Mouse (Mus musculus) Patski (cell line): ENCODE results near the gene Acsbg1. TPM values are rescaled to one million over a fixed set of nuclear protein-coding genes. Genes with fewer than 3 reads are reported as not detected.

Source experiments
- ATAC-seq: fragments of 100-300 bp; one replicate; pipeline ENCODE4 v1.8.0; 2021
- CTCF ChIA-PET: fragments of 350-600 bp; sonication (Branson Sonifier 250); formaldehyde crosslinking; loops from one replicate; lab custom pipeline; 2022; ENCODE audit warnings: inconsistent platforms; lab: Charles Lee
- POLR2A ChIA-PET: fragments of 350-600 bp; sonication (Branson Sonifier 250); formaldehyde crosslinking; loops from one replicate; lab custom pipeline; 2022; ENCODE audit warnings: antibody characterized with exemption, inconsistent platforms; lab: Charles Lee
- DNase-seq: peaks from one replicate; pipeline ENCODE4 v3.0.0-alpha.2; 2011; ENCODE audit warnings: low read depth, low spot score
- H3K27me3 ChIP-seq: fragments of 371-371 bp; one replicate; pipeline ENCODE4 v1.5.1; 2021
- CTCF ChIP-seq: fragments of 100-300 bp; IDR thresholded peaks from one replicate; pipeline ENCODE4 v1.5.1; 2021
- in situ Hi-C: fragments of 300-500 bp; cut with MboI; formaldehyde crosslinking; loops from 3 replicates; pipeline ENCODE4 v1.11.1; 2018; ENCODE audit warnings: low pct_unique_long_range_greater_than_20kb, mixed read lengths
- polyA plus RNA-seq: library from polyadenylated mRNA; unstranded; gene quantifications from one replicate; pipeline ENCODE4 v1.2.3, GENCODE M21; 2021

Acsbg1 gene
- polyA plus RNA-seq, 1 experiment from 2014 or later = 1.9 TPM

- in situ Hi-C loops = no loop called here
- ChIA-PET CTCF (no interaction called here), POLR2A (no interaction called here)
- H3K27me3 ChIP-seq = no peaks in the 10 kb centered on the region
- ATAC-seq (no peak), DNase-seq (no peak)
- no peak for TF ChIP-seq CTCF
Measured at GRCm38 (mm10) chr9:54645530-54645929, 16.1 kb downstream of the Acsbg1 start.

- no peak for TF ChIP-seq CTCF
- in situ Hi-C loops = no loop called here
- ATAC-seq (no peak), DNase-seq (no peak)
- POLR2A ChIA-PET = no interaction called here
- CTCF ChIA-PET = no interaction called here
- H3K27me3 ChIP-seq = no peaks in the 10 kb centered on the region
Measured at GRCm38 (mm10) chr9:54643179-54643578, 18.5 kb downstream of the Acsbg1 start.

GRCm38 (mm10) chr9:54642556-54642955, 19.1 kb downstream of the Acsbg1 start:
- no peak for TF ChIP-seq CTCF
- ChIA-PET CTCF (no interaction called here), POLR2A (no interaction called here)
- DNase-seq (no peak), ATAC-seq (no peak)
- in situ Hi-C loops = no loop called here
- no peaks in the 10 kb centered on the region for H3K27me3 ChIP-seq

GRCm38 (mm10) chr9:54642149-54642548, 19.5 kb downstream of the Acsbg1 start:
- in situ Hi-C loops = no loop called here
- ChIA-PET POLR2A (no interaction called here), CTCF (no interaction called here)
- DNase-seq (no peak), ATAC-seq (no peak)
- TF ChIP-seq CTCF = no peak
- no peaks in the 10 kb centered on the region for H3K27me3 ChIP-seq

- no peak for TF ChIP-seq CTCF
- DNase-seq = no peak
- no peaks in the 10 kb centered on the region for H3K27me3 ChIP-seq
- ChIA-PET CTCF (no interaction called here), POLR2A (no interaction called here)
- no peak for ATAC-seq
- in situ Hi-C loops = no loop called here
Measured at GRCm38 (mm10) chr9:54641548-54641947, 20.1 kb downstream of the Acsbg1 start.

GRCm38 (mm10) chr9:54639192-54639591, 22.5 kb downstream of the Acsbg1 start:
- no peak for ATAC-seq
- CTCF ChIA-PET = interaction anchor here (2.2 kb wide), 1 partner anchor 15 kb away, joined by 6 read pairs; no protein-coding TSS in a partner anchor
- TF ChIP-seq CTCF = no peak
- no peaks in the 10 kb centered on the region for H3K27me3 ChIP-seq
- in situ Hi-C loops = no loop called here
- POLR2A ChIA-PET = interaction anchor here (1.3 kb wide), 1 partner anchor 9 kb away, joined by 4 read pairs; no protein-coding TSS in a partner anchor
- no peak for DNase-seq

- no peak for TF ChIP-seq CTCF
- ChIA-PET POLR2A (interaction anchor here (0.7 kb wide), 1 partner anchor 13 kb away, joined by 6 read pairs; no protein-coding TSS in a partner anchor), CTCF (interaction anchor here (1.1 to 2.2 kb wide), 3 partner anchors 17 to 40 kb away, joined by 3 to 8 read pairs (median 6); no protein-coding TSS in a partner anchor)
- H3K27me3 ChIP-seq = no peaks in the 10 kb centered on the region
- in situ Hi-C loops = no loop called here
- ATAC-seq (no peak), DNase-seq (no peak)
Measured at GRCm38 (mm10) chr9:54637510-54638314, 24.0 kb downstream of the Acsbg1 start.

GRCm38 (mm10) chr9:54633401-54633800, 28.3 kb downstream of the Acsbg1 start:
- in situ Hi-C loops = no loop called here
- H3K27me3 ChIP-seq = no peaks in the 10 kb centered on the region
- DNase-seq (no peak), ATAC-seq (no peak)
- ChIA-PET POLR2A (no interaction called here), CTCF (interaction anchor here (1.9 kb wide), 1 partner anchor 43 kb away, joined by 6 read pairs; no protein-coding TSS in a partner anchor)
- TF ChIP-seq CTCF = no peak

- ChIA-PET POLR2A (no interaction called here), CTCF (interaction anchor here (1.4 to 1.7 kb wide), 2 partner anchors 29 to 45 kb away, joined by 4 to 12 read pairs; no protein-coding TSS in a partner anchor)
- ATAC-seq (no peak), DNase-seq (no peak)
- TF ChIP-seq CTCF = peak; percentile 40
- in situ Hi-C loops = no loop called here
- H3K27me3 ChIP-seq = no peaks in the 10 kb centered on the region
Measured at GRCm38 (mm10) chr9:54630905-54631304, 30.8 kb downstream of the Acsbg1 start.

GRCm38 (mm10) chr9:54629613-54630261, 31.9 kb downstream of the Acsbg1 start:
- CTCF ChIA-PET = interaction anchor here (1.2 to 1.7 kb wide), 4 partner anchors 10 to 57 kb away, joined by 3 to 12 read pairs (median 4); no protein-coding TSS in a partner anchor
- DNase-seq (no peak), ATAC-seq (no peak)
- no peak for TF ChIP-seq CTCF
- POLR2A ChIA-PET = interaction anchor here (1.1 kb wide), 1 partner anchor 35 kb away, joined by 3 read pairs; no protein-coding TSS in a partner anchor
- in situ Hi-C loops = no loop called here
- H3K27me3 ChIP-seq = no peaks in the 10 kb centered on the region
